Mouse (Mus musculus) liver, postnatal 0 days (tissue): Measurements from ENCODE around the gene Psen2. TPM values are rescaled to one million over a fixed set of nuclear protein-coding genes. Genes with fewer than 3 reads are reported as not detected.

Experiments
- ATAC-seq: fragments of 200-750 bp; cut with Nextera tagmentation; 2 replicates; pipeline ENCODE4 v1.8.0; 2017; ENCODE audit warnings: mild to moderate bottlenecking, moderate library complexity
- DNase-seq: peaks from one replicate; pipeline ENCODE4 v3.0.0-alpha.2; 2016
- H3K27ac ChIP-seq: fragments of 300-500 bp; sonication (generic); 2 replicates; pipeline ENCODE4 v1.5.1; 2014; ENCODE audit warnings: antibody characterized with exemption, moderate library complexity, mild to moderate bottlenecking, low read depth
- H3K27me3 ChIP-seq: fragments of 300-500 bp; sonication (generic); 2 replicates; pipeline ENCODE4 v1.6.1; 2014; ENCODE audit warnings: low read length, control low read depth, mixed read lengths; ENCODE audit not compliant: insufficient read depth
- H3K36me3 ChIP-seq: fragments of 300-500 bp; sonication (generic); replicated peaks from 2 replicates; pipeline ENCODE4 v1.6.1; 2014; ENCODE audit warnings: mild to moderate bottlenecking, control low read depth, low read length, moderate library complexity, mixed read lengths; ENCODE audit not compliant: insufficient read depth
- H3K4me1 ChIP-seq: fragments of 300-500 bp; sonication (generic); 2 replicates; pipeline ENCODE4 v1.6.1; 2014; ENCODE audit warnings: antibody characterized with exemption, mild to moderate bottlenecking, control low read depth; ENCODE audit not compliant: insufficient read depth
- H3K4me2 ChIP-seq: fragments of 300-500 bp; sonication (generic); 2 replicates; pipeline ENCODE4 v1.6.1; 2014; ENCODE audit warnings: low read depth, mild to moderate bottlenecking, low read length, moderate library complexity, mixed read lengths
- H3K4me3 ChIP-seq: fragments of 300-500 bp; sonication (generic); 2 replicates; pipeline ENCODE4 v1.5.1; 2014; ENCODE audit warnings: low read depth, low read length
- H3K9ac ChIP-seq: fragments of 300-500 bp; sonication (generic); replicated peaks from 2 replicates; pipeline ENCODE4 v1.6.1; 2014; ENCODE audit warnings: mild to moderate bottlenecking, moderate library complexity
- H3K9me3 ChIP-seq: fragments of 300-500 bp; sonication (generic); 2 replicates; pipeline ENCODE4 v1.6.1; 2016; ENCODE audit warnings: mild to moderate bottlenecking, control low read depth, low read length, mixed read lengths
- CTCF ChIP-seq: sonication (generic); IDR thresholded peaks from 2 replicates; pipeline ENCODE4 v1.5.1; 2016; ENCODE audit warnings: antibody characterized with exemption, low read depth
- EP300 ChIP-seq: IDR thresholded peaks from 2 replicates; pipeline ENCODE4 v1.6.1; 2016; ENCODE audit warnings: antibody characterized with exemption, low read depth, mild to moderate bottlenecking
- WGBS: fragments of 180-500 bp; shearing (Covaris S2); extraction: QIAGEN DNeasy Blood & Tissue Kit; methylation state at CpG from one replicate; pipeline ENCODE4 v1.1.7; 2014; ENCODE audit not compliant: insufficient replicate concordance; 5-methylcytosine and 5-hydroxymethylcytosine counted together
- polyA plus RNA-seq: library from polyadenylated mRNA; unstranded; fragments of >200 nt; fragmentation: Nextera tagmentation; extraction: Ambion mirVana; gene quantifications from 2 replicates; pipeline ENCODE4 v1.2.1, GENCODE M21; 2015

Psen2 gene
- polyA plus RNA-seq, 1 experiment from 2014 or later = 25.6 TPM

DNA sequence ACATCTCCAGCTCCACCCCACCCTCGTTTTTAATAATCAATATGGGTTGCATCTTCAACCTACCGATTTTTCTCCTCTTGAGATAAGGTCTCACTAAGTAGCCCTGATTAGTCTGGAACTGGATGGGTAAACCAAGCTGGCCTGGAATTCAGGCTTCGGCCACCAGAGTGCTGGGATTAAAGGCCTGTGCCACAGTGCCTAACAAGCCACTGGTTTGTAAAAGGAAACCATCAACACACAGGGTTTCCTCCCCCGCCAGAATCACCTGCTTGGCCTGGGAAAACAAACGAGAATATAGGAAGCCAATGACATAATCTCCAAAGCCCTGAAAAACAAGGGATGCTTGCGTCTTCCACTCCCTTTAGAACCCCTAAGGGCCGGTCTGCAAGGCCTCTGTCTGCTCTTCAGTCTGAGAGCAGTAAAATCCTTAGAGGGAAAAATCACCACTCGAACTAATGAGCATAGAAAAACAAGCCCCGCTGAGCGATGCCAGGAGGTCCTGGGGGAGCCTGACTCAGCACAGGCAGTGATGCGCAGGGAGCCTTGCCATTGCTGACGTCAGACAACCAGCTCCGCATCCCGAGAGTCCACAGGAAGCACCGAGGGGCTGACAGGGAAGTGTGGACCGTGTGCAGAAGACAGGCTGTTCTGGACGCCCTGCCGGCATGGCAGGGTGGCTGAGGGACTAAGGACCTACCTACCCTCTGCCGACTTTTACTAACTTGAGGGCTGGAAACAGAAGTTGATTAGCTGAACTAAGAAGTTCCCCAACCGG lies 13.4 kb downstream of the Psen2 start:
- TF ChIP-seq EP300 = no peak
- no peak for TF ChIP-seq CTCF
- H3K4me2 ChIP-seq = peak overlapping the region; percentile 50
- ATAC-seq (peak; percentile 46), DNase-seq (peak; percentile 68)
- H3K9ac ChIP-seq = peak overlapping the region; percentile 12
- H3K4me3 ChIP-seq = no peak overlapping the region
- H3K27me3 ChIP-seq = no peaks in the 10 kb centered on the region
- H3K4me1 ChIP-seq = peaks cover 72% of the 10 kb centered on the region
- H3K36me3 ChIP-seq = peaks cover 5% of the 10 kb centered on the region; the same call in 1 of the 2 replicates
- 26% methylated on average over 20 of the region's 20 CpGs for WGBS
- no peaks in the 10 kb centered on the region for H3K9me3 ChIP-seq
- H3K27ac ChIP-seq = peak overlapping the region; percentile 70

DNA sequence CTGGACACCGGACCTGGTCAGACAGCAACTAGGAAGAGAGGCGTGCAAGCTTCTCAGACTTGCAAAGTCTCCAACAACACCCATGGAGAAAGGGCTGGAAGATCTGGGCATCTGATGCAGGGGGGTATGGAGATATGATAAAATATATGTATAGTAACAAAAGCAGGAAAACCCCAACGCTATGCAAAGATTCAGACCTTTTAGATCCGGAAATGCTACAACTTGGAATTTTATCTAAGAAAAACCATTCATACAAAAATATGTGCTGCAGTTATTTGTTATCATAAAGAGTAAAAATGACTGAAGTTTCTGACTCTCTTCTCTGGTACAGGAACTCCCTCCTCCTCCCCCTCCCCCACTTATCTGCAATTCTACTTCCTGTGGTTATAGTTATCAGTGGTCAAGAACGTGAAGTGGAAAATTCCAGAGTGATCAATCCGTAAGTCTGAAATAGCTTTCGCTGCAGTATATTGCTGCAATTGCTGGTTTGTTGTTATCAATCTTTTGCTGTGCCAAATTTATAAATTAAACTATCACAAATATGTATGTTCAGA lies 14.6 kb downstream of the Psen2 start:
- Histone ChIP-seq H3K9ac (no peak overlapping the region), H3K4me1 (peaks cover 60% of the 10 kb centered on the region), H3K4me3 (no peak overlapping the region), H3K36me3 (peaks cover 5% of the 10 kb centered on the region; the same call in 1 of the 2 replicates), H3K27me3 (no peaks in the 10 kb centered on the region), H3K9me3 (no peaks in the 10 kb centered on the region), H3K27ac (peak overlapping the region; percentile 70), H3K4me2 (peak overlapping the region; percentile 52)
- ATAC-seq (no peak), DNase-seq (no peak)
- no peak for TF ChIP-seq EP300
- TF ChIP-seq CTCF = no peak
- WGBS = 39% methylated on average over 7 of the region's 7 CpGs

DNA sequence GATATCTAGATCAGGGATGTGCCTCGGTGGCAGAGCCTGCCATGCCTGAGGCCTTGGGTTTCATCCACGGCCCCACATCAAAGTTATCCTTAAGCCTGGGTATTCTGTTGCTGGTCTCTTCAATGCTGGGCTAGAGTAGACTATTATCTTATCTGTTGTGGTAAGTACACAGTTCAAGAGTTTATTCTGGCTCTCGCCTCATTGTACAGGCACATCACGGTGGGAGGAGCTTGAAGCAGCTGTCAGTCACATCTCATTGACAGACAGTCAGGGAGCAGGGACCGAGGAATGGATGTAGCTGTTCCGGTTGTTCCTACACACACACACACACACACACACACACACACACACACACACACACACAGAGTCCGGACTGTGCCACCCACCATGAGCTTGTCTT lies 15.3 kb downstream of the Psen2 start:
- TF ChIP-seq EP300 = no peak
- no peak for TF ChIP-seq CTCF
- H3K27ac ChIP-seq = peak overlapping the region; percentile 63
- H3K9ac ChIP-seq = no peak overlapping the region
- peaks cover 5% of the 10 kb centered on the region; the same call in 1 of the 2 replicates for H3K36me3 ChIP-seq
- H3K4me1 ChIP-seq = peaks cover 55% of the 10 kb centered on the region
- 24% methylated on average over 7 of the region's 7 CpGs for WGBS
- peak overlapping the region; percentile 52 for H3K4me2 ChIP-seq
- no peaks in the 10 kb centered on the region for H3K9me3 ChIP-seq
- H3K4me3 ChIP-seq = no peak overlapping the region
- DNase-seq (no peak), ATAC-seq (peak; percentile 28)
- no peaks in the 10 kb centered on the region for H3K27me3 ChIP-seq

DNA sequence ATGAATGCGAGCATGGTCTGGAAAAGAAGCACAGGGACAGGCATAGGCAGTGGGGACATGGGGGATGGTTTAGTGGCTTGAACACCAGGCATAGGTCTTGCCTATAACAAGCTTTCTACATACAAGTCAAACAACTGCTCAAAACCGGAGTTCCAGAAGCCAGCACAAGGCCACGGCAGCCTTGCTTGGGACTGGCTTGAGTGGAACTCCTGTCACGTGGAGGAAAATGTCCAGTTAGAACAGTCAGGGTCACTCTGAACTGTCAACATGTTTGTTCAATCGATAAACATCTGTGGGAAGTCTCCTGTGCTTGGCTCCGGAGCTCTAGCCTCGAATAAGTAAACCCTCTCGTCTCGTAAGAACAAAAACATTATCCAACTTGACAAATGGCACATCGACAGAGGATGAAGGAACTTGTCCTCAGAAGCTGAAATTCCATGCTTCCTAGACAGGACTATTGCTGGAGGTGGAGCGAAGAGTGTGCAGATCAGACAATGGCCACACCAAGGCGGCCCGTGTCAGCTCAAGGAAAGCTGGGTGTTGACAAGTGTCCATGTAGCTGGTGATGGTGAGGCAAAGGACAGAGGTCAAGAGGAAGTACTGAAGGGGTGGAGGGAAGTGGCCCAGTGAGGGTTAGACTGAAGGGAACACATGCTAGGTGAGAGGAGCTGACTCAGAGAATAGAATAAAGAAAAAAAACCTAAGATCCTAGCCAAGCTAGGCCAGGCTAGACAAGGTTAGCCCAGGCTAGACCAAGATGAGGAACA lies 17.3 kb downstream of the Psen2 start:
- peak; percentile 38 for DNase-seq
- peak; percentile 82 for ATAC-seq
- H3K36me3 ChIP-seq = peaks cover 7% of the 10 kb centered on the region
- WGBS = 59% methylated on average over 13 of the region's 13 CpGs
- H3K27me3 ChIP-seq = no peaks in the 10 kb centered on the region
- H3K4me2 ChIP-seq = peak overlapping the region; percentile 24; the same call in 1 of the 2 replicates
- peak overlapping the region; percentile 81 for H3K27ac ChIP-seq
- H3K4me3 ChIP-seq = no peak overlapping the region
- peaks cover 49% of the 10 kb centered on the region for H3K4me1 ChIP-seq
- H3K9ac ChIP-seq = no peak overlapping the region; the same call in 1 of the 2 replicates
- no peaks in the 10 kb centered on the region for H3K9me3 ChIP-seq
- TF ChIP-seq EP300 = no peak
- TF ChIP-seq CTCF = no peak

DNA sequence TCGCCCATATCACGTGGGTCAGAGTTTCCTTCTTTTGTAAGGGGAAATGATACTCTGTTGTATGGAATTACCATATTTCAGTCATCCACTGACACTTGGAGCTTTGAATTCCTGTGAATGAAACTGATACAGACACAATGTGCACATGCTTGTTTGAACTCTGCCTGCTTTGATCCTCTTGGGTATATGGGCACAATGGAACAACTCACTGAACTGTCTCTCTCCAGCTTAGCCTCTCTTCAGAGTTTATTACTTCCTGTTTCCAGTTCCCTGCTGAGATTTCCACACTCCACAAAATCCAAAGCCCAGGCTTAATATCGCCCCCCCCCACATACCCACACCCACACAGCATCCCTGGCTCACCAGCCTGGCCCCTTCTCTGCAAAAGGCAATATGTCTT lies 31.5 kb downstream of the Psen2 start:
- H3K36me3 ChIP-seq = peaks cover 15% of the 10 kb centered on the region; the same call in 1 of the 2 replicates
- H3K9me3 ChIP-seq = no peaks in the 10 kb centered on the region
- H3K27ac ChIP-seq = no peak overlapping the region; the same call in 1 of the 2 replicates
- DNase-seq (no peak), ATAC-seq (no peak)
- no peak overlapping the region for H3K4me3 ChIP-seq
- H3K27me3 ChIP-seq = no peaks in the 10 kb centered on the region
- peaks cover 2% of the 10 kb centered on the region; the same call in 1 of the 2 replicates for H3K4me1 ChIP-seq
- H3K4me2 ChIP-seq = no peak overlapping the region
- no peak for TF ChIP-seq EP300
- no peak for TF ChIP-seq CTCF
- 83% methylated on average over 3 of the region's 3 CpGs for WGBS
- H3K9ac ChIP-seq = no peak overlapping the region

DNA sequence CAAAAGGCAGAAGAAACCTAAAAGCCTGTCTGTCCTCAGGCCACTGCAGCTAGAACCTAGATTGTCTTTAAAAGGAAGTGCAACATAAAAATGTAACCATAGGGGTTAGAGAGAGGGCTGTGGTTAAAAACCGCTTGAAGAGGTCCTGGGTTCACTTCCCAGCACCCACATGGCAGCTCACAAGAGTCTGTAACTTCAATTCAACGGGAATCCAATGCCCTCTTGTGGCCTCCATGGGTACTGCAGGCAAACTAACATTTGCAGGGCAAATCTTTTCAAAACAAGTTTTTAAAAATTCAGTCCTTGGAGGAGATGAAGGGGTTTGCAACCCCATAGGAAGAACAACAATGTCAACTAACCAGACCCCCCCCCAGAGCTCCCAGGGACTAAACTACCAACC lies 32.7 kb downstream of the Psen2 start:
- no peak for ATAC-seq
- Histone ChIP-seq H3K9ac (no peak overlapping the region), H3K4me3 (no peak overlapping the region), H3K9me3 (no peaks in the 10 kb centered on the region), H3K4me2 (no peak overlapping the region), H3K4me1 (peaks cover 8% of the 10 kb centered on the region; the same call in 1 of the 2 replicates), H3K27me3 (no peaks in the 10 kb centered on the region), H3K27ac (no peak overlapping the region), H3K36me3 (peaks cover 14% of the 10 kb centered on the region; the same call in 1 of the 2 replicates)
- WGBS = 18% methylated on average over 2 of the region's 2 CpGs
- peak; percentile 64 for DNase-seq
- TF ChIP-seq EP300 (no peak), CTCF (peak; percentile 82)
